Mouse (Mus musculus): ENCODE results near the gene Ap1b1. TPM values are rescaled to one million over a fixed set of nuclear protein-coding genes. Genes with fewer than 3 reads are reported as not detected.

Gene Ap1b1
- polyA plus RNA-seq, 1 experiment from 2014 or later = 65.3 TPM

GRCm38 (mm10) chr11:4989187-4989586, 2.6 kb downstream of the Ap1b1 start:
- WGBS = 68% methylated on average over 3 of the region's 3 CpGs

GRCm38 (mm10) chr11:4992471-4992870, 5.8 kb downstream of the Ap1b1 start:
- Histone ChIP-seq H3K4me3 (replicated peaks) (no peak overlapping the region), H3K27me3 (no peaks in the 10 kb centered on the region), H3K27ac (no peak overlapping the region), H3K9ac (no peak overlapping the region), H3K4me2 (no peak overlapping the region), H3K36me3 (0 out of 2 replicates have a peak, but pooled peaks cover 15% of the 10 kb centered on the region), H3K9me3 (replicated peaks) (no peaks in the 10 kb centered on the region), H3K4me1 (peaks cover 9% of the 10 kb centered on the region)
- ATAC-seq (replicated peaks; ENCODE audit: low FRiP score) = no peak
- WGBS = 71% methylated on average over 2 of the region's 2 CpGs

More at GRCm38 (mm10) chr11:4989187-4989586, 2.6 kb downstream of the Ap1b1 start:
- Histone ChIP-seq H3K4me2 (no peak overlapping the region), H3K36me3 (0 out of 2 replicates have a peak, but pooled peaks cover 7% of the 10 kb centered on the region), H3K27me3 (no peaks in the 10 kb centered on the region), H3K9me3 (replicated peaks) (no peaks in the 10 kb centered on the region), H3K27ac (no peak overlapping the region), H3K4me3 (replicated peaks) (no peak overlapping the region), H3K4me1 (peaks cover 17% of the 10 kb centered on the region), H3K9ac (no peak overlapping the region)
- no peak for ATAC-seq (replicated peaks; ENCODE audit: low FRiP score)

GRCm38 (mm10) chr11:4995676-4996075, 9.1 kb downstream of the Ap1b1 start:
- no peaks in the 10 kb centered on the region for H3K9me3 ChIP-seq (replicated peaks)
- no peak overlapping the region for H3K9ac ChIP-seq
- no peak overlapping the region for H3K27ac ChIP-seq
- 94% methylated on average over 3 of the region's 3 CpGs for WGBS
- no peak overlapping the region for H3K4me3 ChIP-seq (replicated peaks)
- ATAC-seq (replicated peaks; ENCODE audit: low FRiP score) = no peak
- peaks cover 19% of the 10 kb centered on the region for H3K4me1 ChIP-seq
- H3K36me3 ChIP-seq = peaks cover 22% of the 10 kb centered on the region; the same call in 1 of the 2 replicates
- H3K27me3 ChIP-seq = no peaks in the 10 kb centered on the region
- H3K4me2 ChIP-seq = no peak overlapping the region

GRCm38 (mm10) chr11:4996621-4997199, 10.1 kb downstream of the Ap1b1 start:
- Histone ChIP-seq H3K4me2 (no peak overlapping the region), H3K27ac (no peak overlapping the region), H3K4me1 (peaks cover 19% of the 10 kb centered on the region), H3K9me3 (replicated peaks) (no peaks in the 10 kb centered on the region), H3K36me3 (peaks cover 22% of the 10 kb centered on the region; the same call in 1 of the 2 replicates), H3K4me3 (replicated peaks) (no peak overlapping the region), H3K27me3 (no peaks in the 10 kb centered on the region), H3K9ac (no peak overlapping the region)
- 84% methylated on average over 5 of the region's 5 CpGs for WGBS
- no peak for ATAC-seq (replicated peaks; ENCODE audit: low FRiP score)

DNA sequence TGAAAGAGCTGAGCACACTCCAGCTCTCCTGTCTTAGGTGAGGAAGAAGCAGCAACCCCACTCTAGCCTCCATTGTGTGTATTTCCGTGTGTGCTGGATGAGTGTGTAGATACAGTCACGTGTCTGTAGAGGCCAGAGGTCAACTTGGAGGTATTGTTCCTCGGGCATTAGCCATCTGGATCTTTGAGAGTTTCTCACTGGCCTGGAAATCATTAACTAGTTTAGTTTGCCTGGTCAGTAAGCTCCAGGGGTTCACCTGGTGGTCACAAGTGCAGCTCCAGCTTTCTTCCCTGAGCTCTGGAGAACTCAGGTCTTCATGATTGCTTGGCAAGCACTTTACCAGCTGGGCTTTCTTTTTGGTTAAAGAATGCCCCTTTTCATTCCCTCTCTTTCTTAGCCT, 11.7 kb downstream of the Ap1b1 start:
- no peak overlapping the region for H3K4me2 ChIP-seq
- H3K4me3 ChIP-seq (replicated peaks) = no peak overlapping the region
- peaks cover 19% of the 10 kb centered on the region for H3K4me1 ChIP-seq
- no peaks in the 10 kb centered on the region for H3K27me3 ChIP-seq
- ATAC-seq (replicated peaks; ENCODE audit: low FRiP score) = peak; percentile 85
- peak overlapping the region; percentile 80 for H3K27ac ChIP-seq
- no peak overlapping the region for H3K9ac ChIP-seq
- no peaks in the 10 kb centered on the region for H3K9me3 ChIP-seq (replicated peaks)
- peaks cover 27% of the 10 kb centered on the region for H3K36me3 ChIP-seq
- 55% methylated on average over 3 of the region's 3 CpGs for WGBS

DNA sequence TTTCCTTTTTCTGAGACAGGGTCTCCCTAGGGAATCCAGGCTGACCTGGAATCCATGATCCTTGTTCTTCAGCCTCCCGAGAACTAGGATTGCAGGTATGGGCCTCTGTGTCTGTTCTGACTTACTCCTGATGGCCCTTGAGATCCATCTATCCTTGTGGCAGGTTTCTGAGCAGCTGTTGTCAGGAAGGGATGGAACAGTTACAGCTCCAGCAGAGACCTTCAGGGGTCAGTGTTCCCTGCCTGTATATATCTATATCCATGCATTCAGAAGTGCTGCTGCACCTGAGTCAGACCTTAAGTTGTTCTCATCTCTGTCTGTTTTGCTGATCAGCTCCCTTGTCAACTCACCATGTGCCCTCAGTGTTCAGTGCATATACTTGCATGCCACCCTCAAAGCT, 12.1 kb downstream of the Ap1b1 start:
- H3K9me3 ChIP-seq (replicated peaks) = no peaks in the 10 kb centered on the region
- H3K4me1 ChIP-seq = peaks cover 19% of the 10 kb centered on the region
- no peaks in the 10 kb centered on the region for H3K27me3 ChIP-seq
- no peak overlapping the region for H3K9ac ChIP-seq
- H3K36me3 ChIP-seq = peaks cover 31% of the 10 kb centered on the region
- WGBS = 38% methylated on average over 1 of the region's 1 CpGs
- peak overlapping the region; percentile 80 for H3K27ac ChIP-seq
- no peak overlapping the region for H3K4me3 ChIP-seq (replicated peaks)
- no peak overlapping the region for H3K4me2 ChIP-seq
- ATAC-seq (replicated peaks; ENCODE audit: low FRiP score) = no peak

DNA sequence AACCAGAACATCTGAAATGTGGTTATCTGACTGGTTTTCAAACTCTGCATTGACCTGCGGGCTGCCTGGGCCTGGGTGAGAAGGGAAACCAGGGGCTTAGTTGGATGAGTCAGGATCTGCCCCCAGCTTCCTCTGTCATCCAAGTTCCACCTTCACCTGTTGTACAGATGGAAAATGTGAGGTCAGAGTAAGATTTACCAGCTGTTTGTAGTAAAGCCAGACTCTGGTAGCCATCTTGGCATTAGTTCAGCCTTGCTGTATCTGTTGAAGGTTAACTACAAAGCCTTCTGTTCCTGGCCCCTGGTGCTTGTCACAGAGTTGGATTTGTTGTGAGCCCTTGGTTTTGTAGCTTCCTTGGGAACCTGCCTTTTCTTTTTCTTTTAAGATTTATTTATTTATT, 13.6 kb downstream of the Ap1b1 start:
- ATAC-seq (replicated peaks; ENCODE audit: low FRiP score) = no peak
- 82% methylated on average over 1 of the region's 1 CpGs for WGBS
- Histone ChIP-seq H3K27ac (no peak overlapping the region), H3K27me3 (no peaks in the 10 kb centered on the region), H3K4me3 (replicated peaks) (no peak overlapping the region), H3K9ac (no peak overlapping the region), H3K36me3 (peaks cover 29% of the 10 kb centered on the region), H3K4me2 (no peak overlapping the region), H3K9me3 (replicated peaks) (no peaks in the 10 kb centered on the region), H3K4me1 (peaks cover 19% of the 10 kb centered on the region)

DNA sequence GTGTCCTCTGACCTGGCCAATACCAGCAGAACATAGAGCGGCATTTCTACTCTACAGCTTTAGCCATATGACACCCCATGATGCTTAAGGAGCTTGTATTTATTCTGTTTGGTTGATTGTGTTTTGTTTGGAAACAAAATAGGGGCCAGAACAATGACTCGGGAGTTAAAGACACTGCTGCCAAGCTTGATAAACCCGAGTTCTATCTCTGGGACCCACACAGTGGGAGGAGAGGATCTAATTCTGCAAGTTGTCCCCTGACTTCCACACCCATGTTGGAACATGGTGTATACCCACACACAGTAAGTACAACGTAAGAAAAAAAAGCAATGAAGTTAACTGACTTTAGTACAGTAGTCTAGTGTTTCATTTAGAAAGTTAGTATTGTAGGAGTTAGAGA, 16.2 kb downstream of the Ap1b1 start:
- H3K4me2 ChIP-seq = no peak overlapping the region
- 77% methylated on average over 4 of the region's 4 CpGs for WGBS
- no peaks in the 10 kb centered on the region for H3K9me3 ChIP-seq (replicated peaks)
- H3K4me3 ChIP-seq (replicated peaks) = no peak overlapping the region
- H3K27me3 ChIP-seq = no peaks in the 10 kb centered on the region
- ATAC-seq (replicated peaks; ENCODE audit: low FRiP score) = no peak
- no peak overlapping the region for H3K9ac ChIP-seq
- no peak overlapping the region for H3K27ac ChIP-seq
- H3K36me3 ChIP-seq = peaks cover 23% of the 10 kb centered on the region
- peaks cover 16% of the 10 kb centered on the region for H3K4me1 ChIP-seq

DNA sequence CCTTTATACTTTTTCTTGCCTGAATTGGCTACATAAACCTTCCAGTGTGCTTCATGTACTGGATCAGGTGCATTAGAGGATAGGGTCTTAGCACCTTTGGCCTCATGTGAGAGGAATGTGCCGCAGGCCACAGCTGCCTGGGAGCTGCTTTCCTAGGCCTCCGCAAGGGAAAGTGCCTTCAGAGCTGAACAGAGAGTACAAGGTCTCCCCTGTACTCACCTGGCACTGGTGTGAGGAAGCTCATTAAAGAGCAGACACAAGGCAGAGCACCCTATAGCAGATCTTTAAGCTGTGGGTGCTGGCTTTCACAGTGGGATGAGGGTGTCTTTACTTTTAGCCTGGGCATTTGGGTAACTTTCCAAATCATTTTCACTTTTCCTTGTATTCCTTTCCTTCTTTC, 18.9 kb downstream of the Ap1b1 start:
- no peaks in the 10 kb centered on the region for H3K9me3 ChIP-seq (replicated peaks)
- WGBS = 89% methylated on average over 2 of the region's 2 CpGs
- H3K9ac ChIP-seq = no peak overlapping the region
- H3K4me1 ChIP-seq = no peaks in the 10 kb centered on the region
- H3K27me3 ChIP-seq = no peaks in the 10 kb centered on the region
- no peak overlapping the region for H3K4me2 ChIP-seq
- no peak overlapping the region for H3K27ac ChIP-seq
- H3K36me3 ChIP-seq = peaks cover 27% of the 10 kb centered on the region
- H3K4me3 ChIP-seq (replicated peaks) = no peak overlapping the region
- no peak for ATAC-seq (replicated peaks; ENCODE audit: low FRiP score)

DNA sequence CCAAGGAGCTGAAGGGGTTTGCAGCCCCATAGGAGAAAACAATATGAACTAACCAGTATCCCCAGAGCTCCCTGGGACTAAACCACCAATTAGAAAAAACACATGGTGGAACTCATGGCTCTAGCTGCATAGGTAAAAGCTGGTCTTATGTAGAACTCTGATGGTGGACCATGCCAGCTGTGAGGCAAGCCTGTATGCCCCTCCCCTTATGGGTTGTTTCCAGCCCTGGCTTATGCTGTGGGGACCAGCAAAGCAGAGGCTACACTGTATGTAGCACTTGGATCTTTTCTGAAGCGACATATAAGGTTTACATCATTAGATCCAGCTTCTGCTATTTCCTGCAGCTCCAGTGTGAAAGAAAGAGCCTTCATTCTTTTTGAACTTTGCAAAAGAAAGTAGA, 20.6 kb downstream of the Ap1b1 start:
- no peak overlapping the region for H3K27ac ChIP-seq
- 92% methylated on average over 1 of the region's 1 CpGs for WGBS
- H3K36me3 ChIP-seq = peaks cover 29% of the 10 kb centered on the region
- H3K4me2 ChIP-seq = no peak overlapping the region
- no peak overlapping the region for H3K9ac ChIP-seq
- no peak for ATAC-seq (replicated peaks; ENCODE audit: low FRiP score)
- no peaks in the 10 kb centered on the region for H3K9me3 ChIP-seq (replicated peaks)
- no peaks in the 10 kb centered on the region for H3K27me3 ChIP-seq
- H3K4me1 ChIP-seq = no peaks in the 10 kb centered on the region
- H3K4me3 ChIP-seq (replicated peaks) = no peak overlapping the region

GRCm38 (mm10) chr11:5008867-5009266, 22.2 kb downstream of the Ap1b1 start:
- Histone ChIP-seq H3K27me3 (no peaks in the 10 kb centered on the region), H3K27ac (no peak overlapping the region), H3K9me3 (replicated peaks) (no peaks in the 10 kb centered on the region), H3K36me3 (peaks cover 34% of the 10 kb centered on the region), H3K4me2 (no peak overlapping the region), H3K4me3 (replicated peaks) (no peak overlapping the region), H3K9ac (no peak overlapping the region), H3K4me1 (no peaks in the 10 kb centered on the region)
- no peak for ATAC-seq (replicated peaks; ENCODE audit: low FRiP score)
- 87% methylated on average over 3 of the region's 3 CpGs for WGBS

GRCm38 (mm10) chr11:5009354-5010074, 22.9 kb downstream of the Ap1b1 start:
- H3K9ac ChIP-seq = no peak overlapping the region
- H3K4me2 ChIP-seq = no peak overlapping the region
- H3K36me3 ChIP-seq = peaks cover 40% of the 10 kb centered on the region
- H3K27me3 ChIP-seq = no peaks in the 10 kb centered on the region
- H3K4me1 ChIP-seq = no peaks in the 10 kb centered on the region
- no peak overlapping the region for H3K27ac ChIP-seq
- H3K4me3 ChIP-seq (replicated peaks) = no peak overlapping the region
- 86% methylated on average over 3 of the region's 3 CpGs for WGBS
- no peak for ATAC-seq (replicated peaks; ENCODE audit: low FRiP score)
- H3K9me3 ChIP-seq (replicated peaks) = no peaks in the 10 kb centered on the region

Data from kidney, embryonic 15.5 days (tissue).